Mouse (Mus musculus): ENCODE results near the gene Zfp46. TPM values are rescaled to one million over a fixed set of nuclear protein-coding genes. Genes with fewer than 3 reads are reported as not detected.

The Zfp46 gene
- polyA plus RNA-seq, 1 experiment from 2014 or later, result 13.8 TPM

- no peaks in the 10 kb centered on the region for H3K4me1 ChIP-seq (replicated peaks; ENCODE audit: insufficient read depth, low read length)
- H3K27me3 ChIP-seq (ENCODE audit: insufficient read depth, low read length), result no peaks in the 10 kb centered on the region
These were observed 24.6 kb upstream of the Zfp46 start for GRCm38 (mm10) chr4:136259916-136260315.

DNA sequence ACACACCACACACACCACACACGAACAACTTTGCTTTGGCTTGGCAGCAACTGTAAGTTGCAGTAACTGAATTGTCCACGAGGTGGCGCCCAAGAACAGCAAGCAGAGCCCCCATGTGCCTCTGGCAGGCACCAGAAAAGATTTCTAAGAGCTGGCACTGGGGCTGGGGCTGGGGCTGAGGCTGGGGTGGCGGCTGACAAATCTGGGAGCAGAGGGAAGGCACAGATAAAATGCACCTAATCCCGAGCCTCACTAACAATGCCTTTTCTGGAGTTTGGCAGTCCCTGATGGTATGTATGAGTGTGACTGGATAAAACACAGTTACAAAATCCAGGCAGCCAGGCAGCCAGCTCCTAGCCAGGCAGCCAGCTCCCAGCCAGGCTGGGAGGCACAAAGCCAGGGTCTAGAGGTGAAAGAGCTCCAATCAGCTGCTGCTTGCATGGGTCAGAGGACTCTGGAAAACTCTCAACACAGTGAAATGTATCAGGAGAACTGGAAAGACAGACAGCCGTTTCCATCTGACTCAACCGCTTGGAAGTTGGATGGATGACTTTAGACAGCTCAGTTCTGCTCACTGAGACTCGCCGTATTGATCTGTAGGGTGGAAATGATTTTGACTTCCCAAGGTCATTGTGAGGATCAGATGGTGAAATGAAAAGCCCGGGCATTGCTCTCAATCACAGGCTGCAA, 23.8 kb upstream of the Zfp46 start:
- no peak overlapping the region for H3K9ac ChIP-seq (ENCODE audit: low read depth, low read length)
- no peaks in the 10 kb centered on the region for H3K4me1 ChIP-seq (replicated peaks; ENCODE audit: insufficient read depth, low read length)
- H3K27ac ChIP-seq, result no peak overlapping the region
- no peaks in the 10 kb centered on the region for H3K9me3 ChIP-seq (replicated peaks; ENCODE audit: low read length)
- H3K4me3 ChIP-seq (replicated peaks; ENCODE audit: low read depth, low read length), result no peak overlapping the region
- H3K36me3 ChIP-seq (ENCODE audit: insufficient read depth, low read length), result no peaks in the 10 kb centered on the region
- no peaks in the 10 kb centered on the region for H3K27me3 ChIP-seq (ENCODE audit: insufficient read depth, low read length)
- no peak overlapping the region for H3K4me2 ChIP-seq (ENCODE audit: low read length)
- ATAC-seq (replicated peaks; ENCODE audit: low FRiP score, low read depth) (no peak), DNase-seq (ENCODE audit: low spot score) (peak; percentile 81)
- WGBS, result 40% methylated on average over 10 of the region's 10 CpGs
- TF ChIP-seq CTCF (IDR thresholded peaks at IDR 0.05; ENCODE audit: low read depth), result peak; percentile 93

More at GRCm38 (mm10) chr4:136259916-136260315, 24.6 kb upstream of the Zfp46 start:
- no peak overlapping the region for H3K4me3 ChIP-seq (replicated peaks; ENCODE audit: low read depth, low read length)
- no peak overlapping the region for H3K9ac ChIP-seq (ENCODE audit: low read depth, low read length)
- no peak overlapping the region for H3K27ac ChIP-seq
- DNase-seq (ENCODE audit: low spot score) (no peak), ATAC-seq (replicated peaks; ENCODE audit: low FRiP score, low read depth) (no peak)
- no peaks in the 10 kb centered on the region for H3K36me3 ChIP-seq (ENCODE audit: insufficient read depth, low read length)
- no peak for TF ChIP-seq CTCF (IDR thresholded peaks at IDR 0.05; ENCODE audit: low read depth)
- no peaks in the 10 kb centered on the region for H3K9me3 ChIP-seq (replicated peaks; ENCODE audit: low read length)
- H3K4me2 ChIP-seq (ENCODE audit: low read length), result no peak overlapping the region
- WGBS, result 60% methylated on average over 3 of the region's 3 CpGs

- Histone ChIP-seq H3K4me2 (ENCODE audit: low read length) (no peak overlapping the region), H3K9ac (ENCODE audit: low read depth, low read length) (no peak overlapping the region), H3K9me3 (replicated peaks; ENCODE audit: low read length) (no peaks in the 10 kb centered on the region), H3K27me3 (ENCODE audit: insufficient read depth, low read length) (no peaks in the 10 kb centered on the region), H3K36me3 (ENCODE audit: insufficient read depth, low read length) (no peaks in the 10 kb centered on the region), H3K4me3 (replicated peaks; ENCODE audit: low read depth, low read length) (no peak overlapping the region), H3K27ac (no peak overlapping the region), H3K4me1 (replicated peaks; ENCODE audit: insufficient read depth, low read length) (no peaks in the 10 kb centered on the region)
- WGBS, result 61% methylated on average over 10 of the region's 10 CpGs
- DNase-seq (ENCODE audit: low spot score) (peak; percentile 39), ATAC-seq (replicated peaks; ENCODE audit: low FRiP score, low read depth) (peak; percentile 58)
- TF ChIP-seq CTCF (IDR thresholded peaks at IDR 0.05; ENCODE audit: low read depth), result no peak
These were observed 22.6 kb upstream of the Zfp46 start for GRCm38 (mm10) chr4:136261912-136262311.

DNA sequence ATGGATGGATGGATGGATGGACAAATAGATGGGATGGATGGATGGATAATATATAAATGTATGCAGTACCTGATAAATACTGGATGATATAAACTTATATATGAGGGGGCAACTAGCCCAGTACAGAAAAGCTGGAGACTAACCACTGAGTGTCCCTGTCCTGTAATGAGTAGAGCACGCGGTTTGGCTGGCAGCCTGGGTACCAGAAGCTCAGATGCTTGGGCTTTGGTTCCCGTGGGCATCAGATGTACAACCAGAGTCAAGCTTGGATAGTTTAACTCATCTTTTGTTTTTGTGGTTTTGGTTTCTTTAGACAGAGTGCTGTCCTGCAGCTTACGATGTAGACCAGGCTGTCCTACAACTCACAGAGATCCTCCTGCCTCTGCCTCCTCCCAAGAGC, 20.9 kb upstream of the Zfp46 start:
- Histone ChIP-seq H3K4me2 (ENCODE audit: low read length) (no peak overlapping the region), H3K27me3 (ENCODE audit: insufficient read depth, low read length) (no peaks in the 10 kb centered on the region), H3K4me1 (replicated peaks; ENCODE audit: insufficient read depth, low read length) (no peaks in the 10 kb centered on the region), H3K4me3 (replicated peaks; ENCODE audit: low read depth, low read length) (no peak overlapping the region), H3K36me3 (ENCODE audit: insufficient read depth, low read length) (no peaks in the 10 kb centered on the region), H3K27ac (no peak overlapping the region), H3K9ac (ENCODE audit: low read depth, low read length) (no peak overlapping the region), H3K9me3 (replicated peaks; ENCODE audit: low read length) (no peaks in the 10 kb centered on the region)
- ATAC-seq (replicated peaks; ENCODE audit: low FRiP score, low read depth) (no peak), DNase-seq (ENCODE audit: low spot score) (no peak)
- 94% methylated on average over 4 of the region's 4 CpGs for WGBS
- no peak for TF ChIP-seq CTCF (IDR thresholded peaks at IDR 0.05; ENCODE audit: low read depth)

DNA sequence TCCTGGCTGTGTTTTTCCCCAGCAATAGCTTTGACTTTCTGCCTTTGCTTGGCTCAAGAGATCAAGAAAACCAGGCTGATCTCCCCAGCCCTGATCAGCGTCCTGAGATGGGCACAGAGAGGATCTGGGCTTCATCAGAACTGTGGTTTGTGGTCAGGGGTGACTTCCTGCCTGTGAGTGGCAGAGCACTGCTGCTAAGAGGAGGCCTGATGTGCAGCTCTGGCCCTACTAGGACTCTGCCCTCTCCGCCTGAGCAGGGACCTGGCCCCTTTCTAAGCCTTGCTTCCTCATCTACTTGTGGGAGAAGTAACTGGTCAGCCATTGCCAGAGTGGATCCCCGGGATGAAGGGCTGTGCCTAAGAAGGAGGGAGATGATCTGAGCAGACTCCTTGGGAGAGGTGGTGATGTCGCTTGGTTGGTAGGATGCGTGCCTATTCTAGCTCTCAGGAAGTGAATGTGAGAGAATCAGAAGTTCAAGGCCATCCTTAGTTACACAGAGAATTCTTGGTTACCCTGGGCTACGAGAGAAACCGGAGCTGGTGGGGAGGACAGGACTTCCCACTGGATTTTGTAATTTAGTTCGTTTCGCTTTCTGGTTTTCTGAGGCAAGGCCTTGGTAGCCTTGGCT, 17.7 kb upstream of the Zfp46 start:
- Histone ChIP-seq H3K9me3 (replicated peaks; ENCODE audit: low read length) (no peaks in the 10 kb centered on the region), H3K4me3 (replicated peaks; ENCODE audit: low read depth, low read length) (no peak overlapping the region), H3K36me3 (ENCODE audit: insufficient read depth, low read length) (no peaks in the 10 kb centered on the region), H3K4me2 (ENCODE audit: low read length) (no peak overlapping the region), H3K27me3 (ENCODE audit: insufficient read depth, low read length) (no peaks in the 10 kb centered on the region), H3K4me1 (replicated peaks; ENCODE audit: insufficient read depth, low read length) (no peaks in the 10 kb centered on the region), H3K9ac (ENCODE audit: low read depth, low read length) (no peak overlapping the region), H3K27ac (no peak overlapping the region)
- 77% methylated on average over 9 of the region's 9 CpGs for WGBS
- no peak for TF ChIP-seq CTCF (IDR thresholded peaks at IDR 0.05; ENCODE audit: low read depth)
- DNase-seq (ENCODE audit: low spot score) (no peak), ATAC-seq (replicated peaks; ENCODE audit: low FRiP score, low read depth) (no peak)

DNA sequence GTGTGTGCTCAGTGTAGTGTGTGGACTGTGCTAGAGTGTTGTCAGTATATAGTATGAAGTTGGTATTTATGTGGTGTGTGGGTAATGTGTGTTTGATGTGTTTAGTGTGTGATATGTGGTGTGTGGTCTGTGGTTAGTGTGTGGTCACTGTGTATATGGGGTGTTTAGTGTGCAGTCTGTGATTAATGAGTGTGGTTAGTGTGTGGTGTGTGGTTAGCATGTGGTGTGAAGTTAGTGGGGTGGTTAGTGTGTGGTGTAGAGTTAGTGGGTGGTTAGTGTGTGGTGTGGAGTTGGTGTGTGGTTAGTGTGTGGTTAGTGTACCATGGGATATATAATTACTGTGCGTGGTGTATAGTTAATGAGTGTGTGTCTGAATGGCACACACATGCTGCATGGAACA, 15.6 kb upstream of the Zfp46 start:
- DNase-seq (ENCODE audit: low spot score) (no peak), ATAC-seq (replicated peaks; ENCODE audit: low FRiP score, low read depth) (no peak)
- Histone ChIP-seq H3K27ac (no peak overlapping the region), H3K4me3 (replicated peaks; ENCODE audit: low read depth, low read length) (no peak overlapping the region), H3K9ac (ENCODE audit: low read depth, low read length) (no peak overlapping the region), H3K27me3 (ENCODE audit: insufficient read depth, low read length) (no peaks in the 10 kb centered on the region), H3K36me3 (ENCODE audit: insufficient read depth, low read length) (no peaks in the 10 kb centered on the region), H3K4me1 (replicated peaks; ENCODE audit: insufficient read depth, low read length) (no peaks in the 10 kb centered on the region), H3K9me3 (replicated peaks; ENCODE audit: low read length) (no peaks in the 10 kb centered on the region), H3K4me2 (ENCODE audit: low read length) (no peak overlapping the region)
- TF ChIP-seq CTCF (IDR thresholded peaks at IDR 0.05; ENCODE audit: low read depth), result no peak
- WGBS, result 88% methylated on average over 1 of the region's 1 CpGs
